Mouse (Mus musculus) right cerebral cortex, adult 18-20 months (tissue): Measurements from ENCODE around the gene Cyb561d2.

ENCODE experiments used
- DNase-seq: peaks from one replicate; pipeline ENCODE4 v3.0.0; 2022; ENCODE audit warnings: mixed read lengths

Cyb561d2 gene

DNA sequence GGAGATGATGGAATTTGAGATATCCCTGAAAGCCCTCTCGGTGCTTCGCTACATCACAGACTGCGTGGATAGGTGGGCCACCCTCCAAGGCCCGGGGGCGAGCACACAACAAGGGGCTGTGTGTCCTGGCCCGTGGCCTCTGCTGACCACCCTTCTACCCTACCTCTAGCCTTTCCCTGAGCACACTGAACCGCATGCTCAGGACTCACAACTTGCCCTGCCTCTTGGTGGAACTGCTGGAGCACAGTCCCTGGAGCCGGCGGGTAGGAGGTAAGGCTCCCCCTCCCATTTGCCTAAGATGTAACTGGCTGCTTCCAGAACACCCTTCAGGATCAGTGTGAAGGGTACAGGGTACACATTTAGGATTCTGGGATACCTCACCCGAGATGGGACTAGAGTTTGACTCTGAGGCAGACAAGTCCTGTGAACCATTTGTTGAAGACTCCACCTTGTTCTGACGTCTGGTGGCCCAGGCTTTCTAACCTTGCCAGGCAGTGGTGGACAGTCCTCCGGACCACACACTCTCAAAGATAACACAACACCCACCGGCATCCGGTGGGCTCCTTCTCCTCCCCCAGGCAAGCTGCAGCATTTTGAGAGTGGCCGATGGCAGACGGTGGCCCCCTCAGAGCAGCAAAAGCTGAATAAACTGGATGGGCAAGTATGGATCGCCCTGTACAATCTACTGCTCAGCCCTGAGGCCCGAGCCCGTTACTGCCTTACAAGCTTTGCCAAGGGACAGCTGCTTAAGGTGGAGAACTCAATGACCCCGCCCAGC is 7.5 kb upstream of the Cyb561d2 start:
- DNase-seq, result no peak

DNA sequence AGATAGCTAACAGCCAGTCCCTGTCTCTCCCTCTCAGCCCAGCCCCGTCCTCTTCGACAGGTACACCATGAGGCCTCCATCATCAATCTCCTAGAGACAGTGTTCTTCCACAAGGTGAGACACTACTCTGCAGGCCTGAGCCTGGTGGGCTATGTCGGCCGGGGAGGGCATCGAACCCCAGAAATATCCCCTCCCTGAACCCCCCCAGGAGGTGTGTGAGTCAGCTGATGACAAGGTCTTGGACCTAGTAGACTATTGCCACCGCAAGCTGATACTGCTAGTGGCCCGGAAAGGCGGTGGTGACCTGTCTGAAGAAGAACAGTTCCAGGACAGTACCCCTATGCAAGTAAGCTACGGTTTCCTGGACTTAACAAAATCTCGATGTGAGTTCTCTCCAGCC is 6.8 kb upstream of the Cyb561d2 start:
- no peak for DNase-seq

DNA sequence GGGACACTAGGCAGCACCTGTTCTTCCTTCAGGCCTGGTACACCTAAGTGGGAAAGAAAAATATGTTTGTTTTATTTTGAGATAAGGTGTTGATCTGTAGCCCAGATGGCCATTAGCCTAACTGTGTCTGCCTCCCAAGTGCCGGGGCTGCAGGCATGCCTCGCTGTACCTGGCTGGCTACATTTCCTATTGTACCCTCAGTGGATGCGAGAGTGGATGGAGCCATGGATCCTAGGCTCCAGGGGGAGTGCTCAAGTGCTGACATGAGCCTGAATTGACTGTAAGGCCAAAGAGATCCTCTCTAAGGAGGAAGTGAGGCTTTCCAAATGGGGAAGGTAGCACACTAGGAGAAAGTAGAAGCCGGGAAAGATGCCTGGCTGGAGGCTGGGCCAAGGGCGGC is 6.0 kb upstream of the Cyb561d2 start:
- DNase-seq, result no peak

DNA sequence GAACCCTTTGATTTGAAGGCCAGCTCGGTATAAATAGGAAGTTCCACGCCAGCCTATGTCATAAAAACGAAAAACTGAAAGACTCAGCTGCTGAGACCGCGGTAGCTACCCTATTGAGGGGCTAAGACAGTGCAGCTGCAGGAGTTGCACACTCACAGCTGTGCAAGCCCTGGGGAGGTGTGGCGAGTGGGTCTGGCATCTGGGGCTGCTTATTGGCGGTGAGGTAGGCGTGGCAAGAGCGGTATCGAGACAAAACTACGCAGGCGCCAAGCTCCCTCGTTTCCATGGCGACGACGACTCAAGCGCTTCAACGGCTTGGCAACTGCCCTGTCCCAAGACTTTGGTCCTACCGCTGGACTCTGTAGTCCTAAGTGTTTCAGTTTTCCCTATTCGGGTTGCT is 5.0 kb upstream of the Cyb561d2 start, which contains the start of gene Zmynd10:
Gene Zmynd10 (plus strand): TSS at position 273 of the 400 bp plus-strand sequence.
- peak; percentile 92 for DNase-seq

DNA sequence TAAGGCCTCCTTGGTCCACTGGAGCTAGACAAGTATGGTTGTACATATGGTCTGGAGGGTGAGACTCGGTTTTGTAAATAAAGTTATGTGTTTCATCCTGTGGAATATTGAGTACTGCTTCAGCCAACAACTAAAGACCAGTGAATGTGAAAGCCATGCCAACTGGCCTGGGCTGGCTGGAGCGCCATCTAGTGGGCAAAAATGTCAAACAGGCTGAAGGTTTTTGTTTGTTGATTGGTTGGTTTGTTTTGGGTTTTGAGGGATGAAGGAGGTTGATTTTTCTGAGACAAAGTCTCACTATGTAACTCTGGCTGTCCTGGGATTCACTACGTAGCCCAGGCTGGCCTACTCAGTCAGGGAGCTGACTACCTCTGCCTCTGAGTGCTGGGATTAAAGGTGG is 3.6 kb upstream of the Cyb561d2 start:
- peak; percentile 53 for DNase-seq

DNA sequence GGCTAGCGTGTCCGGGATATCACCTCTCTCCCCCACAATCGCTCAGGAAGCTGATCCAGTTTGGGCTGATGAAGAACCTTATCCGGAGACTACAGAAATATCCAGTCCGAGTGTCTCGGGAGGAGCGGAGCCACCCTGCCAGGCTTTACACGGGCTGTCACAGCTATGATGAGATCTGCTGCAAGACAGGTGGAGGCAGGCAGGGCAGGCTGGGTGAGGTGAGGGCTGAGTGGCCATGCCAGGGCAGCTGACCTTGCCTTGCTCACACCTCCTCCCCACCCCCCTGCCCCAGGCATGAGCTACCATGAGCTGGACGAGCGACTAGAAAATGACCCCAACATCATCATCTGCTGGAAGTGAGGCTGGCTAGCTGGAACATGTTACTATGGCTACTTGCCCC is 3.2 kb upstream of the Cyb561d2 start:
- no peak for DNase-seq

DNA sequence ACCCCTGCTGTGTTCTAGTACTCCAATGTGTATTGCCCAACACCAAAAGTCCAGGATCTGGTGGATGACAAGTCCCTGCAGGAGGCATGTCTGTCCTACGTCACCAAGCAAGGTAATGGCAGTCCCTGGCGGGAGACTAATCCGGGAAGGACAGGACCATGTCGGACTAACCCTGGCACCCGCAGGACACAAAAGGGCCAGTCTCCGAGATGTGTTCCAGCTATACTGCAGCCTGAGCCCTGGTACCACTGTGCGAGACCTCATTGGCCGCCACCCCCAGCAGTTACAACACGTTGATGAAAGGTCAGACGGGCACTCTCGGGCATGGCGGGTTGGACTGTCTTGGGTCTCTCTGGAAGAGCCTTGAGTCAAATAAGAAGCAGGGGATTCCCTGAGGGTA is 2.7 kb upstream of the Cyb561d2 start:
- no peak for DNase-seq

DNA sequence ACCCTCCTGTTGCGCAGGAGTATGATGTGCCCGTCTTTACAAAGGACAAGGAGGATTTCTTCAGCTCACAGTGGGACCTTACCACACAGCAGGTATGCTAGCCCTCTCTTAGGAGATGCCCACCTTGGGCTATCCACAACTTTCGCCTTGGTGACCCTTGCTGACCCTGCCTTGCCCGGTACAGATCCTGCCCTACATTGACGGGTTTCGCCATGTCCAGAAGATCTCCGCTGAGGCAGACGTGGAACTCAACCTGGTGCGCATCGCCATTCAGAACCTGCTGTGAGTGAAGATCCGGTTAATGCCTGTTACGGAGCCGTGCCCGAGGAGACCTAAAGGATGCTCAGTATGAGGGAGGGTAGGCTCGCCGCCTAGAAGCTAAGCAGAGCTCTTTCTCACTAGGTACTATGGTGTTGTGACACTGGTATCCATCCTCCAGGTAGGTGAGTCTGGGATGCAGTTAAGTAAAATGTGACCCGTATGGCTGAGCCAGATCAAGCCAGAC is 2.3 kb upstream of the Cyb561d2 start:
- DNase-seq, result no peak

DNA sequence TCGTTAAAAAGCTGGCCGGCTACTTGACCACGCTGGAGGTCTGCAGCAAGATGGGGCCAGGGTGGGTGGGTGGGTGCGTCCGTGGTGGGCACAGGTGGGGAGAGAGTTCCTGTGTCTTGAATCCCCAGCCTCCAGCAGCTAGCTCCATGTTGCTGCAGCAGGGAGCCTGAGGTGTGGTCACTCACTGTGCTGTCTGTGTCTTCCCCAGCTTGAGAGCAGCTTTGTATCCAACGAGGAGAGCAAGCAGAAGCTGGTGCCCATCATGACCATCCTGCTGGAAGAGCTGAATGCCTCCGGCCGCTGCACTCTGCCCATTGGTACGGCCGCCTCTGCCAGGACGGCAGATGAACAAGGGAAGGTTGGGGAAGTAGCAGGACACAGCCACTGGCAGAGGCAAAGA is 1.3 kb upstream of the Cyb561d2 start:
- DNase-seq, result no peak

DNA sequence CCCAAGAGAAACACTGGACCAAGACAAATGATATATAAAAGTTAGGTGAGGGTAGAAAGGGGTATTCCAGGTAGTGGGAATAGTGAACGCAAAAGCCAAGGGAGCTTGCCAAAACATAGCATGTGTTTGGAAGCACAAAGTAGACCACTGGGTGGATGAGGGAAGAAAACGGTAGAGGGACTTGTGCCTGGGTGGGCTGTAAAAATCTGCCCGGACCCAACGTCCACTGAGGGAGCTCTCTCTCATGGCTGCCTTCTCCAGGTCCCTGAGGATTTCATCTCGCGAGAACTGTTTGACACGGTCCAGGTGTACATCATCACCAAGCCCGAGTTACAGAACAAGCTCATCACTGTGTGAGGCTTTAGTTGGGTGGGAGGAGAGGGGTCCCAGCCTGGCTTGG is 728 bp upstream of the Cyb561d2 start:
- no peak for DNase-seq

DNA sequence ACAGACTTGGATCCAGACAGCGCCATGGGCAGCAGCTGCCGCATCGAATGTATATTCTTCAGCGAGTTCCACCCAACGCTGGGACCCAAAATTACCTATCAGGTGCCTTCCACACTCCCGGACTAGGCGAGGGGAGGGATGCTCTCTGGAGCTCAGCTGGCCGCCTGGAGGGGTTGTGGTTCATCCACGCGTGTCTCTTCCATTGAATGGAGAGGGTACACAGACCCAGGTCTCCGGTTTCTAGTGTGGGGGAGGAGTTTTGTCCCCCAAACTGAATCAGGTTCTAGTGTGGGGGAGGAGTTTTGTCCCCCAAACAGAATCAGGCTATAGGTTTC is 326 bp upstream of the Cyb561d2 start:
- no peak for DNase-seq

DNA sequence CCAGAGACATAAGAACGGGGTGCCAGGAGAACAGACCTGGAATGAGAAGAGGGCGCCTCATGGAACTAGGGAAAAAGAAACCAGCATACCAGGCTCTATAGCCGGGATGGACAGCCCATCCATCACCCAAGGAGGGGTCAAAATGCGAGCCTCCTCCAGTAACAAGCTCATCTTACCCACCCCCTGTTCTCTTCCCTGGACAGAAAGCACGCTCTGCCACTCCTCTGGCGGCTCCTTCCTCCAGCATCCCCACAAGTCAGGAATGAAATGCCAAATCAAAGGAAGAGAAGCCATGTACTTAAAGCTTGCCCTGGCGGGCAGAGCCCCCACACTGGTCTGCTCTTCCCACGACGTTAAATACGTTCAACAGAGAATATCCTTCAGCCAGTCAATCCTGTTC is 988 bp downstream of the Cyb561d2 start:
- no peak for DNase-seq

DNA sequence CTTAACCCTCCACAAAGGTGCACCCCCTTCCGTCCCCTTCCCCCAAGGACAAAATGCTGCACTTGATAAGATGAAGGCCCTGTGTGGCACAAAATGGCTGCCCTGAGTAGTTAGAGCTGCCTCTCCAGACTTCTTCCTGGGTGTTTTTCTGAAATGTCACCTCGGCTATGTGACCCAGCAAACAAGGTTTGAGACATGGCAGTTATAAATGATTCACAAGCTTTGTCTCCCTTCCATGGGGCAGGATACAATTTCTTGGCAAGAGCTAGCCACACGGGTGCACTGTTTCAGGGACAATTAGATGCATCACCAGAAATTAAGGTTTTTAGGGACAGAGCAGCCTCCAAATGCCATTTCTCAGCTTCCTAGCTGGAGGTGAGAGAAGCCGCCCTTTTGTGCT is 1.6 kb downstream of the Cyb561d2 start:
- DNase-seq, result no peak

DNA sequence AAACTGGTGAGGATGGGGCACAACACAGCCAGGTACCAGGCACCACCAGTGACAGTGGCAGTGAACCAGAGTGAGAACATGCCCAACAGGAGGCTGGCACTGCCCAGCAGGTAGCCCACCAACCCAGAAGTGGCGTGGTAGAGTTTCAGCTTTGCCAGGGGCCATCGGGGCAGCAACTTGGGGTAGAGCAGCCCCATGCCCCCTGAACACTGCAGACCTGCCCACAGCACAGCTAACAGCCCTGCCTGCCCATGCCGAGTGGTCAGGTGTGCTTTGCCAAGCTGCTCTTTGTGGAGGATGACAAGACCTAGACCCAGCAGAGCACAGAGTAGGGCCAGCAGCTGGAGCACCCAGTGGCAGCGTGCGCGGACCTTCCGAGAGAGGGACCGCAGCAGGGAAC is 2.1 kb downstream of the Cyb561d2 start:
- no peak for DNase-seq

DNA sequence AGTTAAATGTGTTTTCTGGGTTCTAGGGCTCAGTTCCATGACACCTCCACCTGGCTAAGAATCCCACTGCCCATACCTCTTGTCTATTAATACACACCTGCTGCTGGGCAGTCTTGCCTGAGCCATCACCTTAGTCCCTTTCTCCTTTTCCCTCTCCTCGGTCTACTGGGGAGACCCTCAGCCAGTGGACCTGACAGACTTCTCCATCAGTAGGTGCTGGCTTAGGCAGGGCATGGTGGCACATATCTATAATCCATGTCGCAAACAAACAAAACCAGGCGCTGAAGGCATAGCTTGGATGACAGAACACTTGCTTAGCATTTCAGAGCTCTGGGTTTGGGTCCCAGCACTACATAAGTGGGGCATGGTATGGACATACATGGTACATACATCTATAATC is 3.3 kb downstream of the Cyb561d2 start:
- no peak for DNase-seq

DNA sequence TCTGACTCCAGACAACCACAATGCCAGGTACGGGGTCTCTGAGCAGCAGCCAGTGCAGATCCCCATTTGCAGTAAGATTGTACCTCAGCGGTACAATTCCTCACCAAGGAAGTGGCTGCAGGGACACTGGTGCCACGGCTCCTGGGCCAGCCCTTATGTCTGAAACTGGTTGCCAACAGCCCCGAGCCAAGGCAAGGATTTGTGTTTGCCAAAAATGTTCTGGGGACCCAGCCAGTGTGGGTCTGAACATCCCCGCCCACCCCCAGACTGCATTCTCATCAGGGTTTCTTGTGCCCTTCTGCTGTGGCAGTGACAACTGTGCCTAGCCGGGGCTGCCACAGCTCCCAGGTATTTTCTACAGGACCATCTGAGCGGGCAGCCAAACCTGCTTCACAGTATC is 3.8 kb downstream of the Cyb561d2 start:
- no peak for DNase-seq

DNA sequence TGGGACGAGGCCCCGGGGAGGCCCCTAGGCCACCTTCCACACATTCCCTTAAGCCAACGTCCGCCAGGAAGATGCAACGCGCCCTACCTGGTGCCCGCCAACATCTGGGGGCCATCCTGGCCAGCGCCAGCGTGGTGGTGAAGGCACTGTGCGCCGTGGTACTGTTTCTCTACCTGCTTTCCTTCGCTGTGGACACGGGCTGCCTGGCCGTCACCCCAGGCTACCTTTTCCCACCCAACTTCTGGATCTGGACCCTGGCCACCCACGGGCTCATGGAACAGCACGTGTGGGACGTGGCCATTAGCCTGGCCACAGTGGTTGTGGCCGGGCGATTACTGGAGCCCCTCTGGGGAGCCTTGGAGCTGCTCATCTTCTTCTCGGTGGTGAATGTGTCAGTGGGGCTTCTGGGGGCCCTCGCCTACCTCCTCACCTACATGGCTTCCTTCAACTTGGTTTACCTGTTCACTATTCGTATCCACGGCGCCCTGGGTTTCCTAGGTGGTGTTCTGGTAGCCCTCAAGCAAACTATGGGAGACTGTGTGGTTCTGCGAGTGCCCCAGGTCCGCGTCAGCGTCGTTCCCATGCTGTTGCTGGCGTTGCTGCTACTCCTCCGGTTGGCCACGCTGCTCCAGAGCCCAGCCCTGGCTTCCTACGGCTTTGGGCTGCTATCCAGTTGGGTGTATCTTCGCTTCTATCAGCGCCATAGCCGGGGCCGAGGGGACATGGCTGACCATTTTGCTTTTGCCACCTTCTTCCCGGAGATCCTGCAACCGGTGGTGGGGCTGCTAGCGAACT is 7.4 kb downstream of the Cyb561d2 start:
- no peak for DNase-seq

DNA sequence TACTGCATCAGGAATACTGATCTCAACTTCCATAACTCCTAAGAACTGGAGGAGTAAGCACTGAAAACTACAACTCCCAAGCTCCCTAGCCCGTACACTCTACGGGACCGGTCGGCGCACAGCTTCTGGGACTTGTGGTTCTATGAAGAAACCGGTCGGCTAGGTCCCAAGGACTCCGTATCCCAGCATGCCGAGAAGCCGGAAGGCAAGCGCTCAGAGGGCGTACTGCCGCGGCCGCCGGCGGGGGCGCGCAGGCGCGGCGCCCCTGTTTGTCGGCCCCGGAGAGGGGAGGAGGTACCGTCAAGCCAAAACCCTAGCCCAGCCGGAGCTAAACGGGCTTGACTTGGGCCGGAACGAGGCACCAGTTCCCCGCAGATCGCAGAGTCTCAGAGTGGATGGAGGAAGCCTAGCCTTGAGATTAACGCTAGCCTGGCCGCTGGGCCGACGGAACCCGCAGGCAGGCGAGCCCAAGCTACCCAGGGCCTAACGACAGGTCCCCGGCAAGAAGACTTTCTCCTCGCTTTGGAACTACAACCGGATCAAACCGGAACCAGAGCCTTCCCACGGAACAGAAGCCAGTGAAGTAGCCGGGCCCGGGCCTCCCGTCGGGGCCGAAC is 8.1 kb downstream of the Cyb561d2 start, which contains the start of gene Tmem115:
Gene Tmem115 (plus strand): TSS at position 155 of the 617 bp plus-strand sequence.
- peak; percentile 98 for DNase-seq

DNA sequence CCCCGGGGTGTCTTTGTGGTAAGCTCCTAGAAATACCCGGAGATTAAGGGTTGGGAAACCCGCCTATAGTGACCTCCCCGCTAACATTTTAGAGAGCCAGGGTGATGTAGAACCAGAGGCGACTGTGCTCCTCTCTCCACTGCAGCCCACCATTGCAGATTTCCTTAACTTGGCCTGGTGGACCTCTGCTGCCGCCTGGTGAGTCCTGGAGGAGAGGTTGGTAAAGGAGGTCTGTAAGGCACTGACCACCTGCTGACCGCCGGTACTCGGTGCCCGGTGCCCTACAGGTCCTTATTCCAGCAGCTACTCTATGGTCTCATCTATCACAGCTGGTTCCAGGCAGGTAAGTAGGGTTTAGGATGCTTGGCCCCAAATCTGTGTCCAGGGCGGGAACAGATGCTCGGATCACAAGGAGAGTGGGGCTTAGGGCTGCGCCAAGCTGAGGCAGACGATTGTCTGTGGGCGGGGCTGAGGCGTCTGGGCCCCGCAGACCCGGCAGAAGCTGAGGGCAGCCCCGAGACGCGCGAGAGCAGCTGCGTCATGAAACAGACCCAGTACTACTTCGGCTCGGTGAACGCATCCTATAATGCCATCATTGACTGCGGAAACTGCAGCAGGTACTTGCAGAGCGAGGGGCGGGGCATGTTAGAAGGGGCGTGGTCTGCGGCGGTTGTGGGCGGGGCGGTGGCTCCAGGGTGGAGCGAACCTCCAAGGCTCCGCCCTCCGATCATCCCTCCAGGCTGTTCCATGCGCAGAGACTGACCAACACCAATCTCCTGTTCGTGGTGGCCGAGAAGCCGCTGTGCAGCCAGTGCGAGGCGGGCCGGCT is 15.6 kb downstream of the Cyb561d2 start:
- peak; percentile 65 for DNase-seq

DNA sequence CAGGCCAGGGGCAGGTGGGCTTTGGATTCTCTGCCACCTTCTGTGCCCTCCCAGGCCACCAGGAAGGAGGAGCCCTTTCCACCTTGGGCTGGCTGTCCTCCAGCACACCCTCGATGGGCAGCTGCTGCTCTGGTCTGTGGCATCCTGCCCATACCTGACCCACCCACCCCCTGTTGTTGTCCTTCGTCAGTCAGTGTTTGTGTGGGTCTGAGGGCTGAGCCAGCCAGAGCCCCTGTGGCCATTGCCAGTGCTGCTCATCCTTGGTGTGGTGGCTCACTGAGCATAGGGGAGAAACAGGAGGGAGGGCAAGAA is 19.6 kb downstream of the Cyb561d2 start:
- no peak for DNase-seq

DNA sequence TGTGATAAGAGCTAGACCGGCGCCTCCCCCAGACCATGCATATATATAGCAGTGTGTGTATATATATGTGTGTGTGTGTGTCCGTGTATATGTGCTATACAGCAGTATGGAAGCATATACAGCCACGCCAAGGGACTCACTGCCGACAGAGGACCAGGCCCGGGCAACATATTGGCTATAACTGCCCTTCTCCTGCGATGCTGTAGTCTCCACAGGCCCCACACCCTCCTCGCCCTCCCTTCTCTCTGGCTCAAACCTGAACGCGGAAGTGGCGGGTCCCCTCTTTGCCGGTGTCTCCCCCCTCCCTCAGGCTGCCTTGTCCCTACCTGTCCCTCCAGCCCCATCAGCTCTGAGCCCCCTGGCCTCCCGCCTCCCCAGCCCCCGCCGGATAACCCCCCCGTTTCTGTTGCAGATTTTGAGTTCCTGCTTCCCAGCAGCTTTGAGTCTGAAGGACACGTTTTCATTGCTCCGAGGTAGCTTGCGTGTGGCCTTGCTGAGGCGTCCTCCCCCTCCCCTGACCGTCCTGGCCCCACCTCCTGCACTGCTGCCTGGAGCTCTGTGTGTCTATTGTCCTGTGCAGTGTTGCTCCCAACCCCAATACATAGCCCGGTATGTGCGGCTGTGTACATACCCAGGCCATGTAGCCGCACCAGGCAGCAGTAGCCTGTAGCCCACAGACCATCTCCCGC is 20.1 kb downstream of the Cyb561d2 start:
- no peak for DNase-seq

DNA sequence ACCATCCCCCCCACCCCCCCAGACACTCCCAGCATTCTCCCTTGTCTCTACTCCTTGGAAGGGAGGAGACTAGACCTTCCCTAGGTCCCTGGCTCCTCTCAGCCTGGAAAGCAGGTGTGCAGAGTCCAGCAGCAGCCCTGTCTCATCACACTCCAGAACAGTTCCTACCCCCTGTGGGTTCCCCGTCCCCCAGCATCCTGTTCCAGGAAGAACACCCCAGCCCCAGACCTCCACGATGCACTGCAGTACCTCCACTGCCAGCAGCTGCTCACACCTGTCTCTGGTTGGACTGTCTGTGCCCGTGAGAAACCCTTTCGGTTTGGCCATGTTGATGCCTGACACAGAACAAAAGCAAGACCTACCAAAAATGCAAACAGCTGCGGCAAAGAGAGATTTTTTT is 20.8 kb downstream of the Cyb561d2 start:
- DNase-seq, result no peak
